Mouse (Mus musculus): ENCODE measurements around the gene Slc29a1.
A peak's percentile ranks its signal among the peaks of the same experiment; 100 is the strongest.

DNA sequence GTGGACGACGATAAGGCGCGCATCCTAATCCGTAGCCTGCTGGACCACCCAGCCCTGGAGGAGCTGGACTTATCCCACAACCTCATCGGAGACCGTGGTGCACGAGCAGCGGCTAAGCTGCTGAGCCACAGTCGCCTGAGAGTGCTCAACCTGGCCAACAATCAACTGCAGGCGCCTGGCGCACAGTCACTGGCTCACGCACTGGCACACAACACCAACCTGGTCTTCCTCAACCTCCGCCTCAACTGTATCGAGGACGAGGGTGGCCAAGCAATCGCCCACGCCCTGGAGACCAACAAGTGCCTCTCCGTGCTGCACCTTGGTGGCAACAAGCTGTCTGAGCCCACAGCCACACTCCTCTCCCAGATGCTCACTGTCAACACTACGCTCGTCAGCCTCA lies 59.7 kb downstream of the Slc29a1 start:
- TF ChIP-seq CTCF (IDR thresholded peaks at IDR 0.05; ENCODE audit: borderline replicate concordance, control insufficient read depth, extremely low read depth, insufficient read depth, low read length, poor library complexity): 0 out of 2 replicates have a peak, but pooled peaks have one; percentile 14
- no peak for TF ChIP-seq POLR2A (IDR thresholded peaks at IDR 0.05; ENCODE audit: control insufficient read depth, extremely low read depth, insufficient read depth, low read length, poor library complexity)
